Mouse (Mus musculus) left cerebral cortex, postnatal 25 days (tissue): ENCODE measurements around the gene Hid1. TPM values are rescaled to one million over a fixed set of nuclear protein-coding genes. Genes with fewer than 3 reads are reported as not detected.

Experiments used
- DNase-seq, 2 experiments: peaks; one replicate each; pipeline ENCODE4 v3.0.0; 2022; ENCODE audit warnings: low spot score in 2 of 2, mixed read lengths in 1 of 2
- intact Hi-C: fragments of 180-260 bp; cut with DNase I; formaldehyde crosslinking; loops from one replicate; pipeline ENCODE4 v1.15.1; 2025
- total RNA-seq, 2 experiments: library from RNA; stranded (reverse); gene quantifications; 2 replicates each; pipeline ENCODE4 v1.2.3; 2021

Gene Hid1
- total RNA-seq, 2 experiments from 2014 or later = 108 to 111 TPM

DNA sequence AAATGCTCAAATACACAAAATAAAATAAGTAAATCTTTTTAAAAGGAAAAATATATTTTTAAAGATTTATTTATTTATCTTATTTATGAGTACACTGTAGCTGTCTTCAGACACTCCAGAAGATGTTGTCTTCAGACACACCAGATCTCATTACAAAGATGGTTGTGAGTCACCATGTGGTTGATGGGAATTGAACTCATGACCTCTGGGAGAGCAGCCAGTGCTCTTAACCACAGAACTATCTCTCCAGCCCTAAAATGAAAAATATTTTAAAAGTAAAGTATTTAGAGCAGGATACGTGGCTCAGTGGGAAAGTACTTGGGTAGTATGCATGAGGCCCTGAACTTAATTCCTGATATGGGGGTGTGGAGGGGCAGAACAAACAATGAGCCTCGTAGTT, 66.2 kb downstream of the Hid1 start:
- DNase-seq = no peak
- intact Hi-C loops = no loop called here

DNA sequence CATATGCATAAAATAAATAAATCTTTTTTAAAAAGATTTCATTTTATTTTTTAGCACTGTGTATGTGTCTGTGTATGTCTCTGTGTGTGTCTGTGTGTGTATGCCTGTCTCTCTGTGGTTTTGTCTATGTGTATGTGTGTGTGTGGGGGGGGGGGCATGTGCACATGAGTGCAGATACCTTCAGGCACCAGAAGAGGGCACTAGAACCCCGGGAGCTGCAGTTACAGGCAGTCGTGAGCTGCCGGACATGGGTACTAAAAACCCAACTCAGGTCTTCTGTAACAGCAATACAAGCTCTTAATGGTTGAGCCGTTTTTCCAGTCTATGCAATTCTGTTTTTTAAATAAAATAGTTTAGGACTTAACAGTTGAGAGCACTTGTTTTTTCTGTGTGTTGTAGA, 66.8 kb downstream of the Hid1 start:
- intact Hi-C loops = no loop called here
- no peak for DNase-seq

DNA sequence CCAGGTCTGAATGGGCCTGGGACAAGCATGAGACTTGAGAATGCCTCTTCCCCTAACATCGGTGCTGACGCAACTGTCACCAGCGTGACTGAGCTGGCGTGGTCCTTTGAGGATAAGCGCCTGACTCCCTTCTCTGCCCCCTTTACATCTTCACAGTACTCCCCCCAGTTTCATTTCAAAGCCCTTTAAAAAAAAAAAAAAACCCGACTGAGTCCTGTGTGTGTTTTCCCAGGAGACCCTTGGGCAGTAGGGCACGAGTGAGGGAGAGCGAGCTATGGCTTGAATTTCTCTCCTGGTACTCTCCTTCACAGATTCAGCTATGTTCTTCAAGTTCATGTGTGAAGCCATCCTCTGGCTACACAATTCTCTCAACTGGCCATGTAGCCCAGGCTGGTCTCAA, 69.4 kb downstream of the Hid1 start:
- intact Hi-C loops = no loop called here
- no peak for DNase-seq

Other genes starting within 250 kb of the Hid1 start
- under 1 TPM; 0.16 to 0.41 TPM for gene Cd300lf, start 233.8 kb downstream of the Hid1 start, total RNA-seq
- 10 to 100 TPM; 79.2 to 86.5 TPM for gene Slc9a3r1, start 204.4 kb downstream of the Hid1 start, total RNA-seq
- 10 to 100 TPM; 15.8 to 18.2 TPM for gene Tmem104, start 180.3 kb downstream of the Hid1 start, total RNA-seq
- 10 to 100 TPM; 20.1 to 22.3 TPM for gene Nat9, start 179.9 kb downstream of the Hid1 start, total RNA-seq
- 10 to 100 TPM; 41.0 to 42.0 TPM for gene Grin2c, start 100.5 kb downstream of the Hid1 start, total RNA-seq
- 10 to 100 TPM; 14.5 to 17.4 TPM for gene Fdxr, start 90.7 kb downstream of the Hid1 start, total RNA-seq
- gene Fads6, start 70.1 kb downstream of the Hid1 start, total RNA-seq = 10 to 100 TPM in 1 of 2 experiments, 1 to 10 TPM in 1; 9.5 to 10.8 TPM
- under 1 TPM; 0.62 to 0.96 TPM for gene Otop2, start 60.6 kb downstream of the Hid1 start, total RNA-seq
- gene Ush1g, start 45.7 kb downstream of the Hid1 start, total RNA-seq = under 1 TPM; 0.18 to 0.28 TPM
- gene Otop3, start 33.0 kb downstream of the Hid1 start, total RNA-seq = under 1 TPM in 1 of 2 experiments, not detected in 1; 0.14 TPM
- gene Cdr2l, start 14.2 kb upstream of the Hid1 start, total RNA-seq = 10 to 100 TPM; 19.8 to 20.9 TPM
- gene Mrpl58, start 36.0 kb upstream of the Hid1 start, total RNA-seq = 100 to 1,000 TPM; 107 to 109 TPM
- 100 to 1,000 TPM; 447 to 455 TPM for gene Atp5h, start 52.2 kb upstream of the Hid1 start, total RNA-seq
- 10 to 100 TPM; 70.9 to 72.5 TPM for gene Kctd2, start 52.4 kb upstream of the Hid1 start, total RNA-seq
- gene Trim80, start 72.8 kb upstream of the Hid1 start, total RNA-seq = not detected
- gene Slc16a5, start 94.7 kb upstream of the Hid1 start, total RNA-seq = not detected
- 10 to 100 TPM; 12.5 to 12.8 TPM for gene Armc7, start 107.9 kb upstream of the Hid1 start, total RNA-seq
- gene Nt5c, start 124.1 kb upstream of the Hid1 start, total RNA-seq = 10 to 100 TPM; 60.1 to 66.5 TPM
- 100 to 1,000 TPM; 165 to 168 TPM for gene Jpt1, start 146.6 kb upstream of the Hid1 start, total RNA-seq
- gene Sumo2, start 168.5 kb upstream of the Hid1 start, total RNA-seq = 100 to 1,000 TPM; 298 to 313 TPM
- 10 to 100 TPM; 45.7 to 49.1 TPM for gene Nup85, start 196.7 kb upstream of the Hid1 start, total RNA-seq
- gene Mrps7, start 236.2 kb upstream of the Hid1 start, total RNA-seq = 10 to 100 TPM; 52.2 to 56.2 TPM
- 10 to 100 TPM; 76.5 to 88.6 TPM for gene Gga3, start 236.3 kb upstream of the Hid1 start, total RNA-seq
- 10 to 100 TPM; 17.6 to 19.4 TPM for gene Mif4gd, start 245.2 kb upstream of the Hid1 start, total RNA-seq